Comparison of ENCODE assay signal across 23 mouse cellular contexts in the genomic region with DNA sequence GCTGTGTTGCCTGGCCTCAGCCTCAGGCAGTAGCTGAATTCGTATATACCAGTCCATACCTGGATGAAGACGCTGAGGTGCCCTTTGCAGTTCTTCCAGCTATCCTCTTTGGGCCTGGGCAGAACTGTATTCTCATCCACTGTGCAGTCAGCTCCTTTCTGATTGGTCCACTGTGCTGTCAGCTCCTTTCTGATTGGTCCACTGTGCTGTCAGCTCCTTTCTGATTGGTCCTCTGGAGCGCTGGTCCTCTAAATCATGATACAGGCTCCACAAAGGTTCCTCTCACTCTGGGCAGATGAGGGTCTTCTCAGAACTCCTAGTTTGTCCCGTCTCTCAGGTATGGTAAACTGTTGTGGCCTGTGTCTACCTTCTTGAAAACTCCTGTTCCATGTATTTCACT. TPM values are rescaled to one million over a fixed set of nuclear protein-coding genes. Genes with fewer than 3 reads are reported as not detected.
DNase-seq lines count a peak whose midpoint lies in the region; ATAC-seq lines count a peak whose summit lies in the region.
"Had no signal": no experiment of that assay in that cellular context is flagged by ENCODE, and none has a peak within 500 bp of the region (broad histone marks: within the 10 kb centered on the region; RNA-seq: fewer than 3 reads in every experiment).

No protein-coding gene starts in this region.

- H3K27ac ChIP-seq in liver, embryonic 16.5 days (ENCODE audit: low read length), result 0 out of 2 replicates have a peak overlapping the region, but pooled peaks have one; percentile 24
- H3K27ac ChIP-seq in liver, embryonic 11.5 days (ENCODE audit: low read depth, low read length), result no peak overlapping the region
- H3K27ac ChIP-seq: embryonic facial prominence, embryonic 12.5 days; limb, embryonic 13.5 days; neural tube, embryonic 13.5 days had no signal

- WGBS in liver, embryonic 16.5 days (ENCODE audit: insufficient replicate concordance), result 82% methylated on average over 4 of the region's 4 CpGs
- WGBS in liver, embryonic 11.5 days, result 94% methylated on average over 4 of the region's 4 CpGs

- ATAC-seq in liver, embryonic 16.5 days (ENCODE audit: low read depth), result no peak
- no peak; the same call in 1 of the 2 replicates for ATAC-seq in liver, embryonic 11.5 days (replicated peaks; ENCODE audit: low FRiP score)
- ATAC-seq: forebrain, postnatal 0 days had no signal

- no peaks in the 10 kb centered on the region for H3K4me1 ChIP-seq in liver, embryonic 16.5 days (ENCODE audit: control insufficient read depth, low read depth, low read length)
- H3K4me1 ChIP-seq in liver, embryonic 11.5 days (replicated peaks; ENCODE audit: control insufficient read depth, insufficient read depth, low read length), result no peaks in the 10 kb centered on the region
- H3K4me1 ChIP-seq: embryonic facial prominence, embryonic 12.5 days; limb, embryonic 13.5 days; neural tube, embryonic 13.5 days had no signal

- H3K4me2 ChIP-seq in liver, embryonic 16.5 days (ENCODE audit: low read depth, low read length), result no peak overlapping the region
- no peak overlapping the region for H3K4me2 ChIP-seq in liver, embryonic 11.5 days
- H3K4me2 ChIP-seq: embryonic facial prominence, embryonic 12.5 days; heart, embryonic 12.5 days; limb, embryonic 13.5 days; neural tube, embryonic 13.5 days had no signal

- H3K36me3 ChIP-seq in liver, embryonic 16.5 days (ENCODE audit: control insufficient read depth, insufficient read depth), result peaks cover 29% of the 10 kb centered on the region
- H3K36me3 ChIP-seq in liver, embryonic 11.5 days (ENCODE audit: control insufficient read depth, insufficient read depth, low read length), result peaks cover 54% of the 10 kb centered on the region

- intact Hi-C loops in left cerebral cortex, postnatal 25 days (cut with DNase I), result no loop called here

- DNase-seq in embryo, embryonic 10 days (ENCODE audit: low spot score), result peak; percentile 17
- DNase-seq in embryo, embryonic 9.5 days (ENCODE audit: extremely low spot score), result no peak
- no peak for DNase-seq in liver, embryonic 11.5 days (ENCODE audit: low spot score)
- peak; percentile 33 for DNase-seq in WW6 (ENCODE audit: low read depth, low spot score)
- peak; percentile 22 for DNase-seq in mesoderm, embryonic 11.5 days (ENCODE audit: low read depth, low spot score)
- DNase-seq in left cerebral cortex, postnatal 25 days (ENCODE audit: low spot score in 2 of 2), result no peak
- no peak for DNase-seq in adrenal gland, postnatal 36 days
- DNase-seq: cerebellum, adult 11-12 months; forebrain, postnatal 0 days; thymus, postnatal 4 days had no signal

- no peaks in the 10 kb centered on the region for H3K9me3 ChIP-seq in liver, embryonic 16.5 days (replicated peaks; ENCODE audit: control insufficient read depth, low read length)
- no peaks in the 10 kb centered on the region for H3K9me3 ChIP-seq in liver, embryonic 11.5 days (ENCODE audit: control insufficient read depth, low read length)
- H3K9me3 ChIP-seq: embryonic facial prominence, embryonic 12.5 days; heart, embryonic 12.5 days; limb, embryonic 13.5 days; neural tube, embryonic 13.5 days had no signal

- H3K27me3 ChIP-seq in liver, embryonic 16.5 days (ENCODE audit: control insufficient read depth, insufficient read depth, low read depth, low read length), result no peaks in the 10 kb centered on the region
- no peaks in the 10 kb centered on the region for H3K27me3 ChIP-seq in liver, embryonic 11.5 days (replicated peaks; ENCODE audit: control insufficient read depth, insufficient read depth, low read length)
- H3K27me3 ChIP-seq: embryonic facial prominence, embryonic 12.5 days; heart, embryonic 12.5 days; limb, embryonic 13.5 days; neural tube, embryonic 13.5 days had no signal

- no peak overlapping the region for H3K4me3 ChIP-seq in liver, embryonic 16.5 days (ENCODE audit: low read depth, low read length)
- H3K4me3 ChIP-seq in liver, embryonic 11.5 days (ENCODE audit: low read depth, low read length), result no peak overlapping the region
- H3K4me3 ChIP-seq: embryonic facial prominence, embryonic 12.5 days; heart, embryonic 12.5 days; limb, embryonic 13.5 days; neural tube, embryonic 13.5 days had no signal

- H3K9ac ChIP-seq in liver, embryonic 16.5 days (ENCODE audit: low read depth, low read length), result no peak overlapping the region
- H3K9ac ChIP-seq in liver, embryonic 11.5 days (ENCODE audit: low read depth, low read length), result no peak overlapping the region
- H3K9ac ChIP-seq: embryonic facial prominence, embryonic 12.5 days; forebrain, postnatal 0 days; heart, embryonic 12.5 days; limb, embryonic 13.5 days; neural tube, embryonic 13.5 days had no signal

RNA-seq across cellular contexts. Expression of gene Dhcr24, which starts 8.8 kb away (rescaled TPM):
- 7.7 and 8.1 TPM in 2 replicates for polyA plus RNA-seq in liver, embryonic 16.5 days (2015; fragmentation: Nextera tagmentation; extraction: Ambion mirVana)
- 22.9 and 23.0 TPM in 2 replicates for polyA plus RNA-seq in liver, embryonic 11.5 days (2014; fragmentation: Nextera tagmentation; extraction: Ambion mirVana)
- total RNA-seq in left cerebral cortex, postnatal 25 days (2021), result 10 to 100 TPM; 89.9 to 93.5 TPM
- 100 to 1,000 TPM in 1 of 2 experiments, 10 to 100 TPM in 1; 74.5 to 299 TPM for total RNA-seq in adrenal gland, postnatal 36 days (2021)

RNA-seq across cellular contexts. Expression of gene Lexm, which starts 47.4 kb away (rescaled TPM):
- polyA plus RNA-seq in liver, embryonic 16.5 days (2015; fragmentation: Nextera tagmentation; extraction: Ambion mirVana), result not detected in 2 replicates
- polyA plus RNA-seq in liver, embryonic 11.5 days (2014; fragmentation: Nextera tagmentation; extraction: Ambion mirVana), result 0.30 and 0.52 TPM in 2 replicates
- not detected for total RNA-seq in left cerebral cortex, postnatal 25 days (2021)
- not detected for total RNA-seq in adrenal gland, postnatal 36 days (2021)
- total RNA-seq: adrenal gland, adult 18-20 months; forebrain, postnatal 0 days; gastrocnemius, adult 18-20 months; heart, postnatal 25 days; layer of hippocampus, adult 18-20 months; left cerebral cortex, adult 18-20 months; megakaryocyte, adult 5-6 weeks had no signal
- polyA plus RNA-seq: forebrain, postnatal 0 days; kidney, embryonic 16.5 days; lung, embryonic 16.5 days had no signal

RNA-seq across cellular contexts. Expression of gene Ttc22, which starts 52.6 kb away (rescaled TPM):
- polyA plus RNA-seq in liver, embryonic 16.5 days (2015; fragmentation: Nextera tagmentation; extraction: Ambion mirVana), result 0.04 and 0.22 TPM in 2 replicates
- polyA plus RNA-seq in liver, embryonic 11.5 days (2014; fragmentation: Nextera tagmentation; extraction: Ambion mirVana), result 0.12 TPM in 2 replicates
- total RNA-seq in left cerebral cortex, postnatal 25 days (2021), result 1 to 10 TPM; 1.1 to 1.4 TPM
- total RNA-seq in adrenal gland, postnatal 36 days (2021), result not detected
- total RNA-seq: megakaryocyte, adult 5-6 weeks had no signal

Comparison
In these comparisons a context has a peak if more than half of its experiments do, and no peak if none do; other contexts are left out.
1. DNase-seq: peak in embryo, embryonic 10 days (single experiment), WW6 (single experiment) and mesoderm, embryonic 11.5 days (single experiment); none in embryo, embryonic 9.5 days (single experiment), liver, embryonic 11.5 days (single experiment), left cerebral cortex, postnatal 25 days (0 of 2) and adrenal gland, postnatal 36 days (0 of 2).